Mouse (Mus musculus) central nervous system, embryonic 14 days (tissue): ENCODE data around the gene Gtf2f1. TPM values are rescaled to one million over a fixed set of nuclear protein-coding genes. Genes with fewer than 3 reads are reported as not detected.

Source experiments
- polyA plus RNA-seq: library from polyadenylated mRNA; depleted of rRNA; stranded (reverse); fragments of >200 nt; gene quantifications from 2 replicates; pipeline ENCODE4 v1.2.3, GENCODE M21; 2012; rRNA removed

Gene Gtf2f1
- 90.2 and 95.7 TPM in 2 replicates for polyA plus RNA-seq

GRCm38 (mm10) chr17:57011236-57012141 lies at the start of gene Gtf2f1, which contains the start of gene Gm17949:
Gene Gtf2f1 (minus strand): TSS chr17:57011288.
Gene Gm17949 (plus strand): TSS chr17:57011469.

GRCm38 (mm10) chr17:57059486-57059977 lies 48.4 kb upstream of the Gtf2f1 start, which contains the start of gene Slc25a23:
Gene Slc25a23 (minus strand): TSS chr17:57059863.

DNA sequence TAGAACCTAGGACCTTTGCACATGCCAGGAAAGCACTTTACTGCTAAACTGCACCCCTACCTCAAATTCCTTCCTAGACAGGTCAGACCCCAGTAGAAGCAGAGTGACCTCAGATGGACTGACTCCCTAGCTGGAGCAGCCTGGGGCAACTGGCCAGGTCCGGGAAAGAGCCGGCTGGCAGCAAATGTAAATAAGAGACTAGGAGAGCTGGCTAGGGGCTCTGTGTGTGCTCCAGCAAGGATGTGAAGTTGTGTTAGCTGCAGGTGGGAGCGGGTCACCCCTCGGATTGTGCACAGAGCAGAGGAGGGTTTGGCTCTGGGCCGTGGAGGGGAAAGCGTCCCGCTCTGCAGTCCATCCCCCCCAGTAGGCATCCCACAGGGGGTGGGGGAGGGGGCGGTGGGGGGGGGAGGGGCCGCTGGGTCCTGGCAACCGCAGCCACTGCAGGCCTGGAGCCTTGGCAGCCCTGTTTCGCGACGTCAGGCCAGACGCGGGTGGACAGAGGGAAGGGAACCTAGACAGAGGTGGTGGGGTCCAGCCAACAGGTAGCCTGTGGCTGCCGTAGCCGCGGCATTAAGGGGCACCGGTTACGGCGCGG lies 47.9 kb upstream of the Gtf2f1 start, which contains the start of gene Crb3:
Gene Crb3 (plus strand): TSS at position 215 of the 595 bp plus-strand sequence.

GRCm38 (mm10) chr17:57041554-57041953 lies 30.5 kb upstream of the Gtf2f1 start, which contains the start of gene Slc25a41:
Gene Slc25a41 (minus strand): TSS chr17:57041654.

GRCm38 (mm10) chr17:57030931-57031660 lies 20.0 kb upstream of the Gtf2f1 start, which contains the start of gene Khsrp:
Gene Khsrp (minus strand): TSS chr17:57031522.

DNA sequence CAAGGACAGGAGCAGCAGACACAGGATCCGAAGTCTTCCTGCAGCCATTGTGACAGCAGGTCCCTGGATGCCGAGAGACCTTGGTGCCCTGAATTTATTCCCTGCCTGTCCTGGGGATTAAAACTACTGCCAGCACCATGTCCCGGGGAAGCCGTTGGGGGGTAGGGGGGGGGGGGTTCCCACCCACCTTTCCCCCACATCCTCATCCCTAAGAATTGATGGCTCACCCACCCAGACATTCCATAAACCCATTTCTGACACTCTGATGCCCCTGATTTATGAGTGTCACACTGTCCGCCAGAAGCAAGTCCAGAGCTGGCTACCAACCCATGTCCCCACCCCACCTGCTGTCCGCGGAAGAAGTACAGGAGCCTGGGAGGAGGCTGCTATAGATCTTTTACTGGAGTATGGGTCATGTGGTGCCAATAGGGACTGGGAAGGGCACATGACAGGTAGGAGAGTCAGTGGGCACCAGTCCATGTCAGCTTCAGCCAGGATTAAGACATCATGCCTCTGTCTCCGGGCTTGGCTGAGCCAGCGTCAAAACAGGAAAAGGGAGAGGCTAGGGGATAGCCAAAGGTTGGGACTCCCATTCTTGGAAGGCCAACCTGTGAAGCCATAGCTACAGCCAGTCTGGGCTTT lies 11.0 kb downstream of the Gtf2f1 start, which contains the start of gene Pspn:
Gene Pspn (minus strand): TSS at position 51 of the 642 bp plus-strand sequence.

DNA sequence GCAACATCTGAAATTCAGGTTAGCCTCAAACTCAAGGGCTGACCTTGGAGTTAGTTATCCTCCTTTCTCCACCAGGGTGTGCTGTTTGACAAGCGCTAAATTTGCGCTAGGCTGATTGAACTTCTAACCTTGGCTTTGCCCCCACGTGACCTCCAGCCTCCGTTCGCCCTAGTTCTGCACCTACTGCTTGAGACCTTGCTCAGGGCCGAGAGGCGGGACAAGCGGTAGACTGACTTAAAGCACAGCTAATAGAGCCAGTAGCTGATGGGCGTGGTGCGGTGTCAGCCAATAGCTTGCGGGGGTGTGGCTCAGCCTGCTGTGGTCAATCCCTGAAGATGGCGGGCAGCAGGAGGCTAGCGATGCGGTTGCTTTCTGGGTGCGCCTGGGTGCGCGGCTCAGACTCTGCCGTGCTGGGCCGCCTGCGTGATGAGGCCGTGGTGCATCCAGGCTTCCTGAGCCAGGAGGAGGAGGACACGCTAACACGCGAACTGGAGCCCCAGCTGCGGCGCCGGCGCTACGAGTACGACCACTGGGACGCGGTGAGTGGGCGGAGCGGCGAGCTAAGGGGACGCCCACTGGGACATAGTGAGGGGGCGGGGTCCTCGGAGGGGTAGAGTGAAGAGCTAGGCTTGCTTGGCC lies 13.9 kb downstream of the Gtf2f1 start, which contains the start of gene Alkbh7:
Gene Alkbh7 (plus strand): TSS at position 311 of the 639 bp plus-strand sequence.

GRCm38 (mm10) chr17:56990115-56990746 lies 20.9 kb downstream of the Gtf2f1 start, which contains the start of gene Clpp:
Gene Clpp (plus strand): TSS chr17:56990305.

GRCm38 (mm10) chr17:56982013-56982412 lies 29.1 kb downstream of the Gtf2f1 start, which contains the start of gene Acer1:
Gene Acer1 (minus strand): TSS chr17:56982126.

Other genes starting within 250 kb of the Gtf2f1 start
- gene Dus3l, start 246.5 kb downstream of the Gtf2f1 start, polyA plus RNA-seq = 150 and 161 TPM in 2 replicates
- gene Prr22, start 241.0 kb downstream of the Gtf2f1 start, polyA plus RNA-seq = 3.2 and 3.4 TPM in 2 replicates
- gene Rfx2, start 180.3 kb downstream of the Gtf2f1 start, polyA plus RNA-seq = 6.4 and 7.4 TPM in 2 replicates
- gene Acsbg2, start 136.8 kb downstream of the Gtf2f1 start, polyA plus RNA-seq = not detected in 2 replicates
- 0.05 and 0.06 TPM in 2 replicates for gene 1700061G19Rik, start 135.8 kb downstream of the Gtf2f1 start, polyA plus RNA-seq
- 118 and 125 TPM in 2 replicates for gene Mllt1, start 75.9 kb downstream of the Gtf2f1 start, polyA plus RNA-seq
- not detected in 2 replicates for gene Acer1, start 29.2 kb downstream of the Gtf2f1 start, polyA plus RNA-seq
- gene Clpp, start 21.0 kb downstream of the Gtf2f1 start, polyA plus RNA-seq = 157 and 168 TPM in 2 replicates
- 28.8 and 30.1 TPM in 2 replicates for gene Alkbh7, start 13.9 kb downstream of the Gtf2f1 start, polyA plus RNA-seq
- not detected in 2 replicates for gene Pspn, start 11.3 kb downstream of the Gtf2f1 start, polyA plus RNA-seq
- 0.10 TPM in 1 of 2 replicates, not detected in the other for gene Gm17949, start 181 bp upstream of the Gtf2f1 start, polyA plus RNA-seq
- gene Khsrp, start 20.2 kb upstream of the Gtf2f1 start, polyA plus RNA-seq = 104 and 105 TPM in 2 replicates
- 0.08 and 0.11 TPM in 2 replicates for gene Slc25a41, start 30.4 kb upstream of the Gtf2f1 start, polyA plus RNA-seq
- 2.0 and 2.4 TPM in 2 replicates for gene Crb3, start 47.8 kb upstream of the Gtf2f1 start, polyA plus RNA-seq
- 75.6 and 77.7 TPM in 2 replicates for gene Slc25a23, start 48.6 kb upstream of the Gtf2f1 start, polyA plus RNA-seq
- 5.7 and 5.8 TPM in 2 replicates for gene Dennd1c, start 67.2 kb upstream of the Gtf2f1 start, polyA plus RNA-seq
- 179 and 184 TPM in 2 replicates for gene Tubb4a, start 76.5 kb upstream of the Gtf2f1 start, polyA plus RNA-seq
- gene Tnfsf9, start 94.0 kb upstream of the Gtf2f1 start, polyA plus RNA-seq = 6.9 and 7.3 TPM in 2 replicates
- gene Cd70, start 138.5 kb upstream of the Gtf2f1 start, polyA plus RNA-seq = 0.61 and 0.76 TPM in 2 replicates
- 0.04 and 0.10 TPM in 2 replicates for gene Tnfsf14, start 182.9 kb upstream of the Gtf2f1 start, polyA plus RNA-seq
- gene C3, start 216.8 kb upstream of the Gtf2f1 start, polyA plus RNA-seq = 1.0 and 1.5 TPM in 2 replicates
- gene Gpr108, start 237.2 kb upstream of the Gtf2f1 start, polyA plus RNA-seq = 20.5 and 24.5 TPM in 2 replicates
- 17.2 and 21.5 TPM in 2 replicates for gene Trip10, start 238.2 kb upstream of the Gtf2f1 start, polyA plus RNA-seq